Mouse (Mus musculus) kidney, embryonic 14.5 days (tissue): ENCODE measurements at regions not wholly inside any gene's neighbourhood (a gene's known extent, or its start where the extent isn't known, plus 50 kb on each side); places are given as distances from the start of the nearest gene placed in this dataset.

Source experiments
- ATAC-seq: fragments of 200-750 bp; cut with Nextera tagmentation; 2 replicates; pipeline ENCODE4 v1.8.0; 2017; ENCODE audit warnings: moderate number of reproducible peaks, mild to moderate bottlenecking, moderate TSS enrichment, moderate library complexity; ENCODE audit not compliant: low FRiP score, low TSS enrichment
- H3K27ac ChIP-seq: fragments of 300-500 bp; sonication (generic); 2 replicates; pipeline ENCODE4 v1.5.1; 2014; ENCODE audit warnings: low read depth, mild to moderate bottlenecking, low read length, moderate library complexity, mixed read lengths
- H3K27me3 ChIP-seq: fragments of 300-500 bp; sonication (generic); 2 replicates; pipeline ENCODE4 v1.6.1; 2014; ENCODE audit warnings: mild to moderate bottlenecking, low read length; ENCODE audit not compliant: control insufficient read depth, insufficient read depth
- H3K36me3 ChIP-seq: fragments of 300-500 bp; sonication (generic); 2 replicates; pipeline ENCODE4 v1.6.1; 2014; ENCODE audit warnings: low read length, mixed read lengths; ENCODE audit not compliant: control insufficient read depth, insufficient read depth
- H3K4me1 ChIP-seq: fragments of 300-500 bp; sonication (generic); 2 replicates; pipeline ENCODE4 v1.6.1; 2014; ENCODE audit warnings: low read length, mixed read lengths; ENCODE audit not compliant: control insufficient read depth, insufficient read depth
- H3K4me2 ChIP-seq: fragments of 300-500 bp; sonication (generic); replicated peaks from 2 replicates; pipeline ENCODE4 v1.6.1; 2014; ENCODE audit warnings: low read depth, mild to moderate bottlenecking, low read length
- H3K4me3 ChIP-seq: fragments of 300-500 bp; sonication (generic); 2 replicates; pipeline ENCODE4 v1.5.1; 2014; ENCODE audit warnings: mild to moderate bottlenecking, low read length
- H3K9ac ChIP-seq: fragments of 300-500 bp; sonication (generic); 2 replicates; pipeline ENCODE4 v1.6.1; 2014; ENCODE audit warnings: low read depth, mild to moderate bottlenecking, low read length, moderate library complexity
- H3K9me3 ChIP-seq: fragments of 300-500 bp; sonication (generic); 2 replicates; pipeline ENCODE4 v1.6.1; 2016; ENCODE audit warnings: low read length; ENCODE audit not compliant: control insufficient read depth
- WGBS: fragments of 180-500 bp; shearing (Covaris S2); extraction: QIAGEN DNeasy Blood & Tissue Kit; methylation state at CpG from one replicate; pipeline ENCODE4 v1.1.7; 2014; 5-methylcytosine and 5-hydroxymethylcytosine counted together

GRCm38 (mm10) chr10:45763160-45763955 is 185.7 kb downstream of the Hace1 start:
- H3K36me3 ChIP-seq, result no peaks in the 10 kb centered on the region
- H3K4me2 ChIP-seq, result no peak overlapping the region
- no peak for ATAC-seq
- H3K4me1 ChIP-seq, result no peaks in the 10 kb centered on the region
- H3K9ac ChIP-seq, result no peak overlapping the region
- 81% methylated on average over 10 of the region's 10 CpGs for WGBS
- H3K4me3 ChIP-seq, result no peak overlapping the region
- H3K27ac ChIP-seq, result no peak overlapping the region
- no peaks in the 10 kb centered on the region for H3K27me3 ChIP-seq
- no peaks in the 10 kb centered on the region for H3K9me3 ChIP-seq

- no peak overlapping the region for H3K4me3 ChIP-seq
- no peaks in the 10 kb centered on the region for H3K4me1 ChIP-seq
- H3K4me2 ChIP-seq, result no peak overlapping the region
- 52% methylated on average over 6 of the region's 6 CpGs for WGBS
- no peaks in the 10 kb centered on the region for H3K9me3 ChIP-seq
- no peaks in the 10 kb centered on the region for H3K36me3 ChIP-seq
- no peak for ATAC-seq
- H3K27me3 ChIP-seq, result no peaks in the 10 kb centered on the region
- no peak overlapping the region for H3K9ac ChIP-seq
- H3K27ac ChIP-seq, result no peak overlapping the region
Measured at GRCm38 (mm10) chr10:45779720-45780119, 202.1 kb downstream of the Hace1 start.

GRCm38 (mm10) chr10:45783026-45783425 is 205.4 kb downstream of the Hace1 start:
- no peaks in the 10 kb centered on the region for H3K4me1 ChIP-seq
- H3K27ac ChIP-seq, result no peak overlapping the region
- H3K36me3 ChIP-seq, result no peaks in the 10 kb centered on the region
- no peaks in the 10 kb centered on the region for H3K9me3 ChIP-seq
- 53% methylated on average over 5 of the region's 5 CpGs for WGBS
- H3K4me2 ChIP-seq, result no peak overlapping the region
- H3K9ac ChIP-seq, result no peak overlapping the region
- ATAC-seq, result no peak
- no peak overlapping the region for H3K4me3 ChIP-seq
- no peaks in the 10 kb centered on the region for H3K27me3 ChIP-seq

- Histone ChIP-seq H3K4me3 (no peak overlapping the region), H3K4me2 (no peak overlapping the region), H3K27me3 (no peaks in the 10 kb centered on the region), H3K9ac (no peak overlapping the region), H3K36me3 (no peaks in the 10 kb centered on the region), H3K4me1 (no peaks in the 10 kb centered on the region), H3K27ac (no peak overlapping the region), H3K9me3 (no peaks in the 10 kb centered on the region)
- WGBS, result 40% methylated on average over 11 of the region's 11 CpGs
- no peak for ATAC-seq
Measured at GRCm38 (mm10) chr10:45783461-45784149, 206.0 kb downstream of the Hace1 start.

- 30% methylated on average over 2 of the region's 2 CpGs for WGBS
- no peaks in the 10 kb centered on the region for H3K4me1 ChIP-seq
- no peaks in the 10 kb centered on the region for H3K27me3 ChIP-seq
- H3K9ac ChIP-seq, result no peak overlapping the region
- no peak overlapping the region for H3K27ac ChIP-seq
- H3K4me3 ChIP-seq, result no peak overlapping the region
- no peaks in the 10 kb centered on the region for H3K36me3 ChIP-seq
- no peak overlapping the region for H3K4me2 ChIP-seq
- ATAC-seq, result no peak
- H3K9me3 ChIP-seq, result no peaks in the 10 kb centered on the region
Measured at GRCm38 (mm10) chr10:45784150-45784479, 206.5 kb downstream of the Hace1 start.

GRCm38 (mm10) chr10:45784575-45784974 is 206.9 kb downstream of the Hace1 start:
- Histone ChIP-seq H3K27me3 (no peaks in the 10 kb centered on the region), H3K4me1 (no peaks in the 10 kb centered on the region), H3K4me3 (no peak overlapping the region), H3K4me2 (no peak overlapping the region), H3K27ac (no peak overlapping the region), H3K9ac (no peak overlapping the region), H3K9me3 (no peaks in the 10 kb centered on the region), H3K36me3 (no peaks in the 10 kb centered on the region)
- no peak for ATAC-seq
- 88% methylated on average over 4 of the region's 4 CpGs for WGBS

GRCm38 (mm10) chr10:45788356-45788755 is 210.7 kb downstream of the Hace1 start:
- no peaks in the 10 kb centered on the region for H3K36me3 ChIP-seq
- H3K9me3 ChIP-seq, result no peaks in the 10 kb centered on the region
- H3K4me2 ChIP-seq, result no peak overlapping the region
- no peak overlapping the region for H3K9ac ChIP-seq
- no peak for ATAC-seq
- no peak overlapping the region for H3K4me3 ChIP-seq
- no peaks in the 10 kb centered on the region for H3K27me3 ChIP-seq
- no peak overlapping the region for H3K27ac ChIP-seq
- H3K4me1 ChIP-seq, result no peaks in the 10 kb centered on the region
- WGBS, result 80% methylated on average over 1 of the region's 1 CpGs

GRCm38 (mm10) chr10:45795582-45795981 is 218.0 kb downstream of the Hace1 start:
- no peak for ATAC-seq
- Histone ChIP-seq H3K4me1 (peaks cover 3% of the 10 kb centered on the region; the same call in 1 of the 2 replicates), H3K9me3 (no peaks in the 10 kb centered on the region), H3K4me2 (no peak overlapping the region), H3K9ac (no peak overlapping the region), H3K27ac (no peak overlapping the region), H3K27me3 (no peaks in the 10 kb centered on the region), H3K36me3 (no peaks in the 10 kb centered on the region), H3K4me3 (no peak overlapping the region)
- 81% methylated on average over 2 of the region's 2 CpGs for WGBS
